Mouse (Mus musculus) heart, embryonic 15.5 days (tissue): Measurements from ENCODE around the gene Plcb4. TPM values are rescaled to one million over a fixed set of nuclear protein-coding genes. Genes with fewer than 3 reads are reported as not detected.
A peak's percentile ranks its signal among the peaks of the same experiment; 100 is the strongest.

ENCODE experiments used
- ATAC-seq: fragments of 200-750 bp; cut with Nextera tagmentation; replicated peaks from 2 replicates; pipeline ENCODE4 v1.8.0; 2017; ENCODE audit warnings: low read depth, moderate TSS enrichment; ENCODE audit not compliant: insufficient number of reproducible peaks, insufficient read depth, low FRiP score
- H3K27ac ChIP-seq: fragments of 300-500 bp; sonication (generic); 2 replicates; pipeline ENCODE4 v1.5.1; 2015; ENCODE audit warnings: mild to moderate bottlenecking, inconsistent platforms
- H3K27me3 ChIP-seq: fragments of 300-500 bp; sonication (generic); 2 replicates; pipeline ENCODE4 v1.6.1; 2015; ENCODE audit warnings: inconsistent platforms
- H3K36me3 ChIP-seq: fragments of 300-500 bp; sonication (generic); 2 replicates; pipeline ENCODE4 v1.6.1; 2015; ENCODE audit warnings: mild to moderate bottlenecking, inconsistent platforms
- H3K4me1 ChIP-seq: fragments of 300-500 bp; sonication (generic); replicated peaks from 2 replicates; pipeline ENCODE4 v1.6.1; 2015; ENCODE audit warnings: inconsistent platforms
- H3K4me2 ChIP-seq: fragments of 300-500 bp; sonication (generic); 2 replicates; pipeline ENCODE4 v1.6.1; 2015; ENCODE audit warnings: inconsistent platforms, mild to moderate bottlenecking, moderate library complexity
- H3K4me3 ChIP-seq: fragments of 300-500 bp; sonication (generic); 2 replicates; pipeline ENCODE4 v1.5.1; 2015; ENCODE audit warnings: mild to moderate bottlenecking, inconsistent platforms
- H3K9ac ChIP-seq: fragments of 300-500 bp; sonication (generic); 2 replicates; pipeline ENCODE4 v1.6.1; 2015; ENCODE audit warnings: mild to moderate bottlenecking, inconsistent platforms
- H3K9me3 ChIP-seq: fragments of 300-500 bp; sonication (generic); replicated peaks from 2 replicates; pipeline ENCODE4 v1.6.1; 2016; ENCODE audit warnings: inconsistent platforms
- WGBS: fragments of 180-500 bp; shearing (Covaris S2); methylation state at CpG from one replicate; pipeline ENCODE4 v1.1.7; 2015; ENCODE audit warnings: mixed read lengths; 5-methylcytosine and 5-hydroxymethylcytosine counted together
- polyA plus RNA-seq: library from polyadenylated mRNA; unstranded; fragments of >200 nt; fragmentation: Nextera tagmentation; extraction: Ambion mirVana; gene quantifications from 2 replicates; pipeline ENCODE4 v1.2.1, GENCODE M21; 2015

Gene Plcb4
- polyA plus RNA-seq, 1 experiment from 2014 or later, result 38.8 TPM

DNA sequence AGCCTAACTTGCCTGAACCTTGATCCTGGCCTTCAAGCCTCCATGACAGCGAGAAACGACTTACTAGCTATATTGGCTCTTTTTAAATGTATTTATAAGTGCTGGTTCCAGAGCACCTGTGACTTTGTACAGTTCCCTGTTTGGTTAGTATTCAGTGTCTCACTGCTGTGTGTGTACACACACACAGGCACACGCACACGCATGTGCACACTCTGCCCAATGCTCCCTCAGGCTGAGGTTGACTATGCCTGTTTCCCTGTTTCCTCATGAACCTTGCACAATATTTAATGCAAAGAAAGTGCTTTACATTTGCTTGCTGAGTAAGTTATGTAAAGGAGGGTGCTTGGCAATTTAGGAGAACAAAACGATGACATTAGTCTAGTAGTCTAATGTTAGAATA is 16.5 kb downstream of the Plcb4 start:
- Histone ChIP-seq H3K36me3 (no peaks in the 10 kb centered on the region), H3K27ac (no peak overlapping the region), H3K4me3 (no peak overlapping the region), H3K4me1 (peaks cover 12% of the 10 kb centered on the region), H3K27me3 (no peaks in the 10 kb centered on the region), H3K9me3 (no peaks in the 10 kb centered on the region), H3K9ac (no peak overlapping the region), H3K4me2 (no peak overlapping the region)
- WGBS, result 71% methylated on average over 5 of the region's 5 CpGs
- no peak for ATAC-seq

GRCm38 (mm10) chr2:135676978-135677501 is 18.2 kb downstream of the Plcb4 start:
- no peak overlapping the region for H3K27ac ChIP-seq
- no peak overlapping the region for H3K4me3 ChIP-seq
- no peaks in the 10 kb centered on the region for H3K9me3 ChIP-seq
- no peak for ATAC-seq
- H3K36me3 ChIP-seq, result no peaks in the 10 kb centered on the region
- no peak overlapping the region for H3K9ac ChIP-seq
- WGBS, result 68% methylated on average over 8 of the region's 8 CpGs
- H3K4me1 ChIP-seq, result peaks cover 12% of the 10 kb centered on the region
- H3K4me2 ChIP-seq, result no peak overlapping the region
- H3K27me3 ChIP-seq, result no peaks in the 10 kb centered on the region

DNA sequence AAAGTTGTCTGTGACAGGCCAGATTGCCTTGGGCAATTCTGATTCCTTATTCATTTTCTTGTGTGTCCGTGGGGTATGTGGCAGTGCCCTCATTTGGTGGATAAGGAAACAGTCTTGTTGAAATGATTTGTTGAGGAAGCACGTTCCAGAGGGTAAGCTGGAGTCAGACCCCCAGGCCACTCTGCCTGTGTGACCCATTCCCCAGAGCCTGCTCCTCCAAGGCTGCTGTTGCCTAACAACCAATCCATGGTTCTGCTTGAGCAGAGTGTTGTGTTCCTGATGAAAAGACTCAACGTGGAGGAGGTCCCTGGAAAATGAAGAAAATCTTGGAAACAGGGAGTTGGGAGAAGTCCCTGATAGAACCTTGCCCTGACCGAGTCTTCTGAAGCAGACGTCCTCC is 18.8 kb downstream of the Plcb4 start:
- Histone ChIP-seq H3K27ac (no peak overlapping the region), H3K4me1 (peaks cover 12% of the 10 kb centered on the region), H3K27me3 (no peaks in the 10 kb centered on the region), H3K4me2 (no peak overlapping the region), H3K36me3 (no peaks in the 10 kb centered on the region), H3K9ac (no peak overlapping the region), H3K4me3 (no peak overlapping the region), H3K9me3 (no peaks in the 10 kb centered on the region)
- no peak for ATAC-seq
- WGBS, result 74% methylated on average over 5 of the region's 5 CpGs

DNA sequence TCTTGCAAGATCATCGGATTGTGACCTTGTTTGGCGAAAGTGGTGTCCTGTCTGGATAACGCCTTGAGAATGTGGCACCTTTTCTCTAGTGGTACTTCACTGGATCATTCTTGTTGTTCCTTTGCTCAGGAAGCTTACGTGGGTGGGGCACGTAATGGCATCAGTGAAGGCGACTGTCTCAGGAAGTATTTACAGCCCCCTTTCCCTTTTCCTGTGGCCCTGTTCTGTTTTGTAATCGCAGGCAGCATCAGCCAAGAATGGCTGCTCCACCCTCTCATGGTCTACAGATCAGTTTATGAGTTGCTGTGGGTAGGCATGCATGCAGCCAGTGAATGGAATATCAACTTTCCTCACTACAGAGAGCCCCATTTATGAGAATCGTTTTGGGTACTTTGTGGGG is 21.2 kb downstream of the Plcb4 start:
- no peaks in the 10 kb centered on the region for H3K27me3 ChIP-seq
- H3K9ac ChIP-seq, result no peak overlapping the region
- H3K9me3 ChIP-seq, result no peaks in the 10 kb centered on the region
- H3K27ac ChIP-seq, result no peak overlapping the region
- H3K36me3 ChIP-seq, result no peaks in the 10 kb centered on the region
- ATAC-seq, result no peak
- no peak overlapping the region for H3K4me3 ChIP-seq
- H3K4me1 ChIP-seq, result peaks cover 8% of the 10 kb centered on the region
- no peak overlapping the region for H3K4me2 ChIP-seq
- 71% methylated on average over 8 of the region's 8 CpGs for WGBS

GRCm38 (mm10) chr2:135680406-135681134 is 21.8 kb downstream of the Plcb4 start:
- H3K4me2 ChIP-seq, result no peak overlapping the region
- H3K9me3 ChIP-seq, result no peaks in the 10 kb centered on the region
- 83% methylated on average over 5 of the region's 5 CpGs for WGBS
- no peak overlapping the region for H3K9ac ChIP-seq
- no peak overlapping the region for H3K27ac ChIP-seq
- peaks cover 6% of the 10 kb centered on the region; the same call in 1 of the 2 replicates for H3K4me1 ChIP-seq
- no peaks in the 10 kb centered on the region for H3K27me3 ChIP-seq
- no peak overlapping the region for H3K4me3 ChIP-seq
- H3K36me3 ChIP-seq, result no peaks in the 10 kb centered on the region
- ATAC-seq, result no peak

DNA sequence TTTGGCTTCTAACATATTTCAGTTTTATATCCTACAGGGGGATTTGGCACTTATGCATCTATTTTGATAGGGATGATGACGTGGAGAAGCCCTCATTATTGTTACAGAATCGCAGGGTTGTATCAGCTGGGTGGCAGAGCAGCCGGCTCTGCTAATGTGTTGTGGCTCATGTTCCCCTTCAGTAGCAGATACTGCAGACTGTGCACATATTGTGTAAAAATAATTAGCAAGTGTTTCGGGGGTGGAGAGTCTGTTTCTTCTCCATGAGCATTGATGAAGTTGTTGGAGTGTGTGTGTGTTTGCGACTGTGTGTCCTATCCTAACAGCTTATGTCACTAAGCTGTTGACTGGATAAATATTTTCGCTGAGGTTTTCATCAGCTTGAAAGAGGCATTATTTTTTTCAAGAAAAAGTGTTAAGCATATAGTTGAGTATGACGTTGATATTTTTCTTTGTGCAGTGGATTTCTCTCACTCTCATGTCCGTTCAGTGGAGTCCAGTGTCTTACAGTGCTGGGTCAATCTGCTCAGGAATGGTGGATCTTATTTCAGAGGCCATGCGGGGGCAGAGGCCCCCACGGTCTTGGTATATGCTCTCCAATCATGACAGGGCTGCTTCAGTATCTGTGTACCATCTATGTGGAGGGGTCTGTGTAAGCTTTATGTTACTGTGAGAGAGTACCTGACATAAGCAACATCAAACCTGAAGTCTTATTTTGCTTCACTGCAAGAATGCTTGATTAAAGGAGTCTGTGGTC is 25.1 kb downstream of the Plcb4 start:
- Histone ChIP-seq H3K36me3 (no peaks in the 10 kb centered on the region), H3K4me1 (peaks cover 6% of the 10 kb centered on the region; the same call in 1 of the 2 replicates), H3K4me3 (no peak overlapping the region), H3K27ac (no peak overlapping the region), H3K9ac (no peak overlapping the region), H3K27me3 (no peaks in the 10 kb centered on the region), H3K4me2 (no peak overlapping the region), H3K9me3 (no peaks in the 10 kb centered on the region)
- 74% methylated on average over 10 of the region's 10 CpGs for WGBS
- ATAC-seq, result no peak

GRCm38 (mm10) chr2:135686692-135687091 is 27.9 kb downstream of the Plcb4 start:
- Histone ChIP-seq H3K4me1 (no peaks in the 10 kb centered on the region), H3K27me3 (no peaks in the 10 kb centered on the region), H3K9ac (no peak overlapping the region), H3K36me3 (no peaks in the 10 kb centered on the region), H3K4me3 (no peak overlapping the region), H3K9me3 (no peaks in the 10 kb centered on the region), H3K27ac (no peak overlapping the region), H3K4me2 (no peak overlapping the region)
- 84% methylated on average over 4 of the region's 4 CpGs for WGBS
- ATAC-seq, result no peak

GRCm38 (mm10) chr2:135687585-135687984 is 28.8 kb downstream of the Plcb4 start:
- no peak overlapping the region for H3K27ac ChIP-seq
- no peaks in the 10 kb centered on the region for H3K9me3 ChIP-seq
- H3K27me3 ChIP-seq, result no peaks in the 10 kb centered on the region
- H3K9ac ChIP-seq, result no peak overlapping the region
- WGBS, result 87% methylated on average over 5 of the region's 5 CpGs
- no peak for ATAC-seq
- H3K36me3 ChIP-seq, result no peaks in the 10 kb centered on the region
- no peak overlapping the region for H3K4me3 ChIP-seq
- H3K4me1 ChIP-seq, result peaks cover 5% of the 10 kb centered on the region
- H3K4me2 ChIP-seq, result no peak overlapping the region

DNA sequence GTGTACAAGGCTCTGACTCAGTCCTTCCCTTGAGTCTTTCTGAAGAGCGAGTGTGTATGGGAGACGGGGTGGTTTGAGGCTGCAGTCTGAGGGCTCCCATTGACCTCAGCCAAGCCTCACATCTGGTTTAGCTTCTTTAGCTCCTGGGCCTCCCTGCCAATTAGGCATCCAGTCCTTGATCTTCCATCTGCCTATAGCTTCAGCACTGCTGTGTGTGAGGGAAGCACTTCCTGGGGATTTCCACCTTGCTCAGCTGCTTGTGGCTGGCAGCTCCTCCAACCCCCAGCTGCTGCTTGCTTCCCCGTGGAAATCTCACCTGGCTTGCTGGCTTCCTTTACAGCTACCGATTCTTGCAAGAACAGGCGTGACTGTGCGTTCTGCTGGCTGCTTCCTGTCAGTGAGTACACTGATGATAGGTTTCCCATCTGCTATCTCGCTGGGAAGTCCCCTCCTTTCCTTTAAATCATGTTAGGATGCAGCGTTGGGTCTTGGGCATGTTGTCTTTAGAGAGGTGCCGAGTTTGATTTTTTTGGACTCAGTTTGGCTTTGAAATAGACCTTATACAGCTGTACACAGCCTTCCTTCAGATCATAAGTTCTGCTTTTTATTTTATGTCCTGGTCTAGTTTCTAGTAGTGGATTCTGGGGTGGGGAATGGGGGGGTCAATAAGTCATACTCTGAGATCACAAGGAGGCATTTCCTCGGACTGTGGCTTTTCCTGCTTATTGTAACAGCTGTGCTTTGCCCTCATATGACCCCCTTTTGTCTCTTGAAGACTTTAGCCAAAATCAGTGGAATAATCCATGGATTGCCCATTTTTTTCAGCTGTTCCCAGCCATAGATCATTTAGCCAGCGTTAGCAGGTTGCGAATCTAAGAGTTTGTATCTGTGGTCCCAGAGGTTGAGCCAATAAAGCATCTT is 34.0 kb downstream of the Plcb4 start:
- Histone ChIP-seq H3K36me3 (no peaks in the 10 kb centered on the region), H3K9me3 (no peaks in the 10 kb centered on the region), H3K4me1 (peaks cover 11% of the 10 kb centered on the region), H3K4me3 (no peak overlapping the region), H3K9ac (no peak overlapping the region), H3K4me2 (no peak overlapping the region), H3K27me3 (no peaks in the 10 kb centered on the region), H3K27ac (peak overlapping the region; percentile 50)
- WGBS, result 49% methylated on average over 12 of the region's 12 CpGs
- peak; percentile 55 for ATAC-seq

DNA sequence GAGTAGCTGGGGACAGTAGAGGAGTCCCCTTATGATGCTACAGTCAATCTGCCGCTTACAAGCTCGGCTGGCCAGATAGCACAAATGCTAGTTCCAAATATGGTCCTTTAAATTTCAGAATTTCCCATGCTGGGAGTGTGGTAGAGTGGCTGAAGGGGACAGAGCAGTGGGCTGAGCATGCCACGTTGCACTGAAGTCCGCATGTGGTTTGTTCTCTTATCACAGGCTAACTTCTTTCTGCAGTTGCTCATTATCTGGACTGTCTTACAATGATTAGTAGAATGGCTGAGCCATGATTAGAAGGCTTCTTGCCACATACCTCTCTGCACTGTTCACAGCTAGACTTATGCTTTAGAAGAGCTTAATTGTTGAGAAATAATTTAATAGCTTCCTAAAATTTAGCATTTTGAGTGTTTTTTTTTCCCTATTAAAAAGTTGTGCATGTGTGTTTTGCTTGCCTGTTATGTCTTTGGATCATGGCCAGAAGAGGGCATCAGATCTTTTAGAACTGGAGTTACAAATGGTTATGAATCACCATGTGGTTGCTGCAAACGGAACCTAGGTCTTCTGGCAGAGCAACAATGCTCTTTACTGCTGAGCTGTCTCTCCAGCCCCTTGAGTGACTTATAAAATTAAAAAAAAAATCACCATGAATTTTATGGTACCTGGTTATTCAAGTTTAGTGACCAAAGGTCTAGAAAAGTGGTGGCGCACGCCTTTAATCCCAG is 42.0 kb downstream of the Plcb4 start:
- peak; percentile 18; the same call in 1 of the 2 replicates for ATAC-seq
- H3K4me3 ChIP-seq, result no peak overlapping the region
- no peaks in the 10 kb centered on the region for H3K27me3 ChIP-seq
- peaks cover 4% of the 10 kb centered on the region; the same call in 1 of the 2 replicates for H3K4me1 ChIP-seq
- 0 out of 2 replicates have a peak overlapping the region, but pooled peaks have one; percentile 18 for H3K27ac ChIP-seq
- WGBS, result 56% methylated on average over 7 of the region's 7 CpGs
- H3K9me3 ChIP-seq, result no peaks in the 10 kb centered on the region
- no peak overlapping the region for H3K4me2 ChIP-seq
- no peaks in the 10 kb centered on the region for H3K36me3 ChIP-seq
- no peak overlapping the region for H3K9ac ChIP-seq
